ENCODE assay signal across 31 mouse cellular contexts in the genomic region with DNA sequence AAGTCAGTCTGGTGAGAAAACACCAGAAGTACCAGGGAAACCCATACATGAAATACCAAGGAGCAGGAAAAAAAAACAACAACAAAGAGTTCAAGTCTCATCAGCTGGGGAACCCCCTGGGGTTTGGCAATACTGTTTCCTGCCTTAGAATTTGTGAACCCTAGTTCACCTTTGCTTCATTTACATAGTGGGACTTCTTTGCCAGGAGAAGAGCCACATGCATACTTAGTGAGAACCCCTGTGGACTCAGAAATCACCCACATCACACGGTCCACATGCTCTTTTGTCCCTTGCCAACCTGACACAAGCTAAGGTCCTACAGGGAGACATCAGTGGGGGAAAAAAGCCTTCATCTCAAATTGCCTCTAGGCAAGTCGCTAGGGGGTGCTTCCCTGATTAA. TPM values are rescaled to one million over a fixed set of nuclear protein-coding genes. Genes with fewer than 3 reads are reported as not detected.
DNase-seq lines count a peak whose midpoint lies in the region; ATAC-seq lines count a peak whose summit lies in the region.
"Had no signal": no experiment of that assay in that cellular context is flagged by ENCODE, and none has a peak within 500 bp of the region (broad histone marks: within the 10 kb centered on the region; RNA-seq: fewer than 3 reads in every experiment).

No protein-coding gene starts in this region.

- no peaks in the 10 kb centered on the region for H3K27me3 ChIP-seq in limb, embryonic 10.5 days (ENCODE audit: low read depth, poor library complexity, severe bottlenecking)
- H3K27me3 ChIP-seq: embryonic facial prominence, embryonic 15.5 days; forebrain, embryonic 12.5 days; heart, embryonic 13.5 days; limb, embryonic 12.5 days; liver, embryonic 15.5 days; neural tube, embryonic 12.5 days; Patski; stomach, embryonic 15.5 days had no signal

- peak; percentile 58 for DNase-seq in CD4-positive helper T cell, adult 2 months (ENCODE audit: low read depth, low spot score)
- DNase-seq in T-cell, adult 2 months (ENCODE audit: low spot score), result peak; percentile 24
- DNase-seq in gastrocnemius, postnatal 10 days, result no peak
- no peak for DNase-seq in limb, embryonic 10.5 days (ENCODE audit: low spot score)
- DNase-seq: adrenal gland, adult 8-10 months; cerebellum, adult 8-10 months; cerebellum, postnatal 25 days; forebrain, postnatal 0 days; gastrocnemius, postnatal 36 days; heart, adult 2 months; heart, postnatal 10 days; kidney, adult 8-10 months; kidney, postnatal 10 days; layer of hippocampus, adult 9-11 months; lung, embryonic 14.5 days; right cerebral cortex, postnatal 25 days had no signal

- H3K4me1 ChIP-seq in limb, embryonic 10.5 days, result no peaks in the 10 kb centered on the region
- H3K4me1 ChIP-seq: forebrain, embryonic 12.5 days; limb, embryonic 12.5 days; stomach, embryonic 15.5 days had no signal

- 27% methylated on average over 2 of the region's 2 CpGs for WGBS in limb, embryonic 10.5 days

- H3K9me3 ChIP-seq in limb, embryonic 10.5 days (replicated peaks), result no peaks in the 10 kb centered on the region
- H3K9me3 ChIP-seq: embryonic facial prominence, embryonic 10.5 days; embryonic facial prominence, embryonic 15.5 days; forebrain, embryonic 12.5 days; heart, embryonic 13.5 days; hindbrain, embryonic 10.5 days; limb, embryonic 12.5 days; liver, embryonic 15.5 days; neural tube, embryonic 12.5 days; stomach, embryonic 15.5 days had no signal

- peak; percentile 80 for ATAC-seq in CD4-positive, CD25-positive, alpha-beta regulatory T cell, adult 4 months
- ATAC-seq in neutrophil, adult 5-6 weeks (ENCODE audit: extremely low read depth, insufficient number of reproducible peaks, low FRiP score, poor library complexity, severe bottlenecking), result 0 out of 2 replicates have a peak, but pooled peaks have one; percentile 10
- ATAC-seq: forebrain, postnatal 0 days; hindbrain, embryonic 16.5 days; intestine, embryonic 16.5 days; midbrain, embryonic 16.5 days; Patski had no signal

- no peak overlapping the region for H3K4me3 ChIP-seq in limb, embryonic 10.5 days
- H3K4me3 ChIP-seq: embryonic facial prominence, embryonic 10.5 days; embryonic facial prominence, embryonic 15.5 days; forebrain, embryonic 12.5 days; heart, adult 2 months; heart, embryonic 13.5 days; hindbrain, embryonic 10.5 days; limb, embryonic 12.5 days; liver, embryonic 15.5 days; neural tube, embryonic 12.5 days; stomach, embryonic 15.5 days had no signal

- H3K27ac ChIP-seq in limb, embryonic 10.5 days, result no peak overlapping the region
- H3K27ac ChIP-seq: embryonic facial prominence, embryonic 10.5 days; embryonic facial prominence, embryonic 15.5 days; forebrain, embryonic 12.5 days; heart, adult 2 months; heart, embryonic 13.5 days; hindbrain, embryonic 10.5 days; limb, embryonic 12.5 days; liver, embryonic 15.5 days; neural tube, embryonic 12.5 days; stomach, embryonic 15.5 days had no signal

- no peaks in the 10 kb centered on the region for H3K36me3 ChIP-seq in limb, embryonic 10.5 days
- H3K36me3 ChIP-seq: embryonic facial prominence, embryonic 10.5 days; embryonic facial prominence, embryonic 15.5 days; forebrain, embryonic 12.5 days; heart, embryonic 13.5 days; hindbrain, embryonic 10.5 days; limb, embryonic 12.5 days; liver, embryonic 15.5 days; neural tube, embryonic 12.5 days; stomach, embryonic 15.5 days had no signal

RNA-seq across cellular contexts. Expression of gene Mmd, which starts 10.6 kb away (rescaled TPM):
- polyA plus RNA-seq in CD4-positive, CD25-positive, alpha-beta regulatory T cell, adult 4 months (2017; shearing (Covaris generic)), result 10 to 100 TPM; 20.8 to 21.5 TPM
- total RNA-seq in neutrophil, adult 5-6 weeks (2017), result 30.1 and 37.8 TPM in 2 replicates
- 10 to 100 TPM; 14.5 to 18.7 TPM for total RNA-seq in gastrocnemius, postnatal 10 days (2021)
- polyA plus RNA-seq in limb, embryonic 10.5 days (2016; fragmentation: Nextera tagmentation; extraction: Ambion mirVana), result 38.0 and 38.7 TPM in 2 replicates

RNA-seq across cellular contexts. Expression of gene Gm45716, which starts 51.2 kb away (rescaled TPM):
- polyA plus RNA-seq in CD4-positive, CD25-positive, alpha-beta regulatory T cell, adult 4 months (2017; shearing (Covaris generic)), result 1 to 10 TPM; 3.1 to 4.9 TPM
- 4.4 and 6.4 TPM in 2 replicates for total RNA-seq in neutrophil, adult 5-6 weeks (2017)
- total RNA-seq in gastrocnemius, postnatal 10 days (2021), result 1 to 10 TPM; 4.2 to 5.3 TPM
- 12.7 and 13.9 TPM in 2 replicates for polyA plus RNA-seq in limb, embryonic 10.5 days (2016; fragmentation: Nextera tagmentation; extraction: Ambion mirVana)

Comparison
In these comparisons a context has a peak if more than half of its experiments do, and no peak if none do; other contexts are left out.
1. DNase-seq: peak in CD4-positive helper T cell, adult 2 months (single experiment) and T-cell, adult 2 months (single experiment); none in gastrocnemius, postnatal 10 days (single experiment) and limb, embryonic 10.5 days (single experiment).